ENCODE assay signal across 8 mouse cellular contexts in the genomic region with DNA sequence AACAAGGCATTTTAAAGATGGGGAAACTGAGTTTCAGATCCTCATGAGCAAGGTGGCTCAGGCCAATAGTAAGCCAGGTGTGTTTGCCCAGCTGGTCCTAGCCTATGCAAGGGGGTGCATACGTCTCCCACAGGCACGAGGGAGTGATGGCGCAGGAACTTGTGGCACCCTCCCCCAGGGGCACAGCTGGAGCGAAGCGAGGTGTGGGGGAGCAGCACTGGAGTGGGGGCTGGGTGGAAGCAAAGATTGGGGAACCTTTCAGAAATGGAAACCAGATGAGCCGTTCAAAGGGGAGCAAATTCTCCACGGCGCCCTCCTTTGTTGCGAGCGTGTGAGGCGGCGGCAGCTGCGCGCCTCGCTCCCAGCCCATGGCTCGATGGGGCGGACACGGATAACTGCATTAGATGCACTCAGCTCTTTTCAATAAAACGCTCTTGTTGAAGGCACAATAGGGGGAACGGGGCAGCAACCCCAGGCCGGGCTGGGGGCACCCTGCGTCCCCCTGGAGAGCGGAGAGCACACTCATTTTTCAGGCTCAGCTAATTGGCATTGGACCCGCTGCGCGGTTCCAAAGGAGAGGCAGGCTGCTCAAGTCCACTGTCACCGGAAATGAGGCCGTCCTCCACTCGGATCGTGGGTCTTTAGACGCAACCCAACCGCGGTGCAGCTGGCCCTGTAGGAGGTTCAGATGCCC. TPM values are rescaled to one million over a fixed set of nuclear protein-coding genes. Genes with fewer than 3 reads are reported as not detected.
DNase-seq lines count a peak whose midpoint lies in the region; ATAC-seq lines count a peak whose summit lies in the region.

No protein-coding gene starts in this region.

- intact Hi-C loops in left cerebral cortex, postnatal 36 days (cut with DNase I), result no loop called here

- peak overlapping the region; percentile 40 for H3K4me2 ChIP-seq in kidney, embryonic 16.5 days (replicated peaks; ENCODE audit: low read depth, low read length)
- H3K4me2 ChIP-seq in embryonic facial prominence, embryonic 11.5 days (ENCODE audit: low read depth, low read length), result peak overlapping the region; percentile 31
- H3K4me2 ChIP-seq in limb, embryonic 12.5 days, result peak overlapping the region; percentile 48

- peaks cover 6% of the 10 kb centered on the region; the same call in 1 of the 2 replicates for H3K9me3 ChIP-seq in kidney, embryonic 16.5 days (ENCODE audit: low read length)
- no peaks in the 10 kb centered on the region for H3K9me3 ChIP-seq in embryonic facial prominence, embryonic 11.5 days (replicated peaks; ENCODE audit: control insufficient read depth, low read length)
- H3K9me3 ChIP-seq in limb, embryonic 12.5 days, result peaks cover 7% of the 10 kb centered on the region; the same call in 1 of the 2 replicates

- H3K27ac ChIP-seq in kidney, embryonic 16.5 days (ENCODE audit: low read length), result no peak overlapping the region
- H3K27ac ChIP-seq in embryonic facial prominence, embryonic 11.5 days (replicated peaks; ENCODE audit: low read depth, low read length), result peak overlapping the region; percentile 22; the same call in 1 of the 2 replicates
- peak overlapping the region; percentile 8; the same call in 1 of the 2 replicates for H3K27ac ChIP-seq in limb, embryonic 12.5 days

- no peaks in the 10 kb centered on the region for H3K36me3 ChIP-seq in kidney, embryonic 16.5 days (ENCODE audit: insufficient read depth, low read length)
- no peaks in the 10 kb centered on the region for H3K36me3 ChIP-seq in embryonic facial prominence, embryonic 11.5 days (replicated peaks; ENCODE audit: control insufficient read depth, insufficient read depth, low read depth, low read length)
- H3K36me3 ChIP-seq in limb, embryonic 12.5 days, result no peaks in the 10 kb centered on the region

- peaks cover 6% of the 10 kb centered on the region for H3K4me1 ChIP-seq in kidney, embryonic 16.5 days (ENCODE audit: insufficient read depth, low read length)
- H3K4me1 ChIP-seq in embryonic facial prominence, embryonic 11.5 days (ENCODE audit: control insufficient read depth, insufficient read depth, low read length), result peaks cover 3% of the 10 kb centered on the region
- H3K4me1 ChIP-seq in limb, embryonic 12.5 days (replicated peaks), result peaks cover 24% of the 10 kb centered on the region

- no peak overlapping the region for H3K9ac ChIP-seq in kidney, embryonic 16.5 days (replicated peaks; ENCODE audit: low read length)
- H3K9ac ChIP-seq in embryonic facial prominence, embryonic 11.5 days (replicated peaks; ENCODE audit: low read length), result peak overlapping the region; percentile 32
- H3K9ac ChIP-seq in limb, embryonic 12.5 days (replicated peaks), result peak overlapping the region; percentile 34; the same call in 1 of the 2 replicates

- H3K4me3 ChIP-seq in kidney, embryonic 16.5 days (ENCODE audit: low read length), result 0 out of 2 replicates have a peak overlapping the region, but pooled peaks have one; percentile 17
- H3K4me3 ChIP-seq in embryonic facial prominence, embryonic 11.5 days (ENCODE audit: low read depth, low read length), result peak overlapping the region; percentile 17
- H3K4me3 ChIP-seq in limb, embryonic 12.5 days (replicated peaks), result peak overlapping the region; percentile 24

- DNase-seq in kidney, postnatal 10 days, result no peak
- DNase-seq in embryonic facial prominence, embryonic 11.5 days (ENCODE audit: low spot score), result peak; percentile 74
- DNase-seq in retina, postnatal 1 day, result peak; percentile 91
- DNase-seq in left cerebral cortex, postnatal 36 days (ENCODE audit: low spot score in 2 of 2), result no peak
- no peak for DNase-seq in urinary bladder, postnatal 14 days (ENCODE audit: low spot score)
- DNase-seq in ovary, postnatal 36 days (ENCODE audit: low spot score), result no peak

- no peak for ATAC-seq in kidney, embryonic 16.5 days (ENCODE audit: low FRiP score, low TSS enrichment)
- ATAC-seq in embryonic facial prominence, embryonic 11.5 days (replicated peaks; ENCODE audit: insufficient number of reproducible peaks, low FRiP score, low TSS enrichment, low read depth), result peak; percentile 75
- peak; percentile 58; the same call in 1 of the 2 replicates for ATAC-seq in limb, embryonic 12.5 days (ENCODE audit: insufficient number of reproducible peaks, insufficient read depth, low FRiP score, low TSS enrichment, low read depth)

- peaks cover 57% of the 10 kb centered on the region for H3K27me3 ChIP-seq in kidney, embryonic 16.5 days (ENCODE audit: insufficient read depth, low read length)
- H3K27me3 ChIP-seq in embryonic facial prominence, embryonic 11.5 days (ENCODE audit: control insufficient read depth, insufficient read depth, low read length), result no peaks in the 10 kb centered on the region
- peaks cover 16% of the 10 kb centered on the region; the same call in 1 of the 2 replicates for H3K27me3 ChIP-seq in limb, embryonic 12.5 days

- 4% methylated on average over 33 of the region's 33 CpGs for WGBS in kidney, embryonic 16.5 days
- WGBS in embryonic facial prominence, embryonic 11.5 days, result 2% methylated on average over 33 of the region's 33 CpGs
- 4% methylated on average over 33 of the region's 33 CpGs for WGBS in limb, embryonic 12.5 days

RNA-seq across cellular contexts. Expression of a gene that starts 27.9 kb away (rescaled TPM):
- 1.6 and 2.1 TPM in 2 replicates for polyA plus RNA-seq in kidney, embryonic 16.5 days (2015; fragmentation: Nextera tagmentation; extraction: Ambion mirVana)
- 13.2 and 15.5 TPM in 2 replicates for polyA plus RNA-seq in embryonic facial prominence, embryonic 11.5 days (2014; fragmentation: Nextera tagmentation; extraction: Ambion mirVana)
- 11.4 and 13.1 TPM in 2 replicates for polyA plus RNA-seq in limb, embryonic 12.5 days (2016; fragmentation: Nextera tagmentation; extraction: Ambion mirVana)
- total RNA-seq in left cerebral cortex, postnatal 36 days (2021), result 1 to 10 TPM; 7.1 to 9.1 TPM

RNA-seq across cellular contexts. Expression of a gene that starts 30.2 kb away (rescaled TPM):
- 0.82 and 1.2 TPM in 2 replicates for polyA plus RNA-seq in kidney, embryonic 16.5 days (2015; fragmentation: Nextera tagmentation; extraction: Ambion mirVana)
- 0.20 TPM in 1 of 2 replicates, not detected in the other for polyA plus RNA-seq in embryonic facial prominence, embryonic 11.5 days (2014; fragmentation: Nextera tagmentation; extraction: Ambion mirVana)
- polyA plus RNA-seq in limb, embryonic 12.5 days (2016; fragmentation: Nextera tagmentation; extraction: Ambion mirVana), result 1.0 and 1.5 TPM in 2 replicates
- not detected for total RNA-seq in left cerebral cortex, postnatal 36 days (2021)

RNA-seq across cellular contexts. Expression of a gene that starts 53.4 kb away (rescaled TPM):
- 513 and 576 TPM in 2 replicates for polyA plus RNA-seq in kidney, embryonic 16.5 days (2015; fragmentation: Nextera tagmentation; extraction: Ambion mirVana)
- polyA plus RNA-seq in embryonic facial prominence, embryonic 11.5 days (2014; fragmentation: Nextera tagmentation; extraction: Ambion mirVana), result 456 and 458 TPM in 2 replicates
- 630 and 662 TPM in 2 replicates for polyA plus RNA-seq in limb, embryonic 12.5 days (2016; fragmentation: Nextera tagmentation; extraction: Ambion mirVana)
- 100 to 1,000 TPM; 256 to 346 TPM for total RNA-seq in left cerebral cortex, postnatal 36 days (2021)

Comparison
In these comparisons a context has a peak if more than half of its experiments do, and no peak if none do; other contexts are left out.
1. DNase-seq: peak in embryonic facial prominence, embryonic 11.5 days (single experiment) and retina, postnatal 1 day (single experiment); none in kidney, postnatal 10 days (single experiment), left cerebral cortex, postnatal 36 days (0 of 2), urinary bladder, postnatal 14 days (single experiment) and ovary, postnatal 36 days (single experiment).
2. Peak in every context shown above with its lines, with median percentiles within 50 percentile points of each other: H3K4me2 ChIP-seq and H3K4me3 ChIP-seq.